Mouse (Mus musculus): ENCODE results near the gene Ear1. TPM values are rescaled to one million over a fixed set of nuclear protein-coding genes. Genes with fewer than 3 reads are reported as not detected.

Gene Ear1
- polyA plus RNA-seq, 1 experiment: not detected

Other genes with a start within 250 kb of the Ear1 start
- gene Gm8165, start 198.3 kb downstream of the Ear1 start, polyA plus RNA-seq (2012; ENCODE audit: insufficient read depth, insufficient read length, low replicate concordance, missing spikeins): not detected in 2 replicates
- not detected in 2 replicates for gene Gm7324, start 177.7 kb downstream of the Ear1 start, polyA plus RNA-seq (2012; ENCODE audit: insufficient read depth, insufficient read length, low replicate concordance, missing spikeins)
- not detected in 2 replicates for gene Gm16506, start 148.0 kb downstream of the Ear1 start, polyA plus RNA-seq (2012; ENCODE audit: insufficient read depth, insufficient read length, low replicate concordance, missing spikeins)
- gene Gm6526, start 127.7 kb downstream of the Ear1 start, polyA plus RNA-seq (2012; ENCODE audit: insufficient read depth, insufficient read length, low replicate concordance, missing spikeins): not detected in 2 replicates
- not detected in 2 replicates for gene Gm8180, start 90.8 kb downstream of the Ear1 start, polyA plus RNA-seq (2012; ENCODE audit: insufficient read depth, insufficient read length, low replicate concordance, missing spikeins)
- gene Ear10, start 48.0 kb upstream of the Ear1 start, polyA plus RNA-seq (2012; ENCODE audit: insufficient read depth, insufficient read length, low replicate concordance, missing spikeins): not detected in 2 replicates
- not detected in 2 replicates for gene Gm8113, start 49.9 kb upstream of the Ear1 start, polyA plus RNA-seq (2012; ENCODE audit: insufficient read depth, insufficient read length, low replicate concordance, missing spikeins)
- not detected in 2 replicates for gene Ang5, start 81.6 kb upstream of the Ear1 start, polyA plus RNA-seq (2012; ENCODE audit: insufficient read depth, insufficient read length, low replicate concordance, missing spikeins)
- gene Ang6, start 126.8 kb upstream of the Ear1 start, polyA plus RNA-seq (2012; ENCODE audit: insufficient read depth, insufficient read length, low replicate concordance, missing spikeins): not detected in 2 replicates
- gene Ear2, start 227.1 kb upstream of the Ear1 start, polyA plus RNA-seq (2012; ENCODE audit: insufficient read depth, insufficient read length, low replicate concordance, missing spikeins): not detected in 2 replicates
- not detected in 2 replicates for gene Gm3327, start 248.3 kb upstream of the Ear1 start, polyA plus RNA-seq (2012; ENCODE audit: insufficient read depth, insufficient read length, low replicate concordance, missing spikeins)